Mouse (Mus musculus): Measurements from ENCODE around the gene Bbc3. TPM values are rescaled to one million over a fixed set of nuclear protein-coding genes. Genes with fewer than 3 reads are reported as not detected.
"Not testable (repeated sequence)": the region's sequence is repeated elsewhere in the genome, so short reads cannot be mapped to it uniquely, and the experiment has no call there.

The Bbc3 gene
- polyA plus RNA-seq (2015; fragmentation: Nextera tagmentation; extraction: Ambion mirVana) = 5.9 and 6.4 TPM in 2 replicates

- peak within 1 kb of the TSS; percentile 62 for H3K9ac ChIP-seq
- H3K4me2 ChIP-seq (replicated peaks) = peak within 1 kb of the TSS; percentile 99
- 40% methylated on average over 1 of the region's 1 CpGs for WGBS
- H3K4me1 ChIP-seq (replicated peaks) = peaks cover 42% of the 10 kb centered on the region
- peak within 1 kb of the TSS; percentile 63 for H3K4me3 ChIP-seq (replicated peaks)
- not testable (repeated sequence) for H3K36me3 ChIP-seq; H3K9me3 ChIP-seq; H3K27me3 ChIP-seq (replicated peaks); ATAC-seq
- H3K27ac ChIP-seq = peak within 1 kb of the TSS; percentile 56; the same call in 1 of the 2 replicates
These were observed at the start of gene Bbc3 for GRCm38 (mm10) chr7:16308093-16308492. Gene Bbc3 (plus strand): TSS chr7:16308393.

GRCm38 (mm10) chr7:16259110-16259590 is 49.0 kb upstream of the Bbc3 start, which contains the start of gene C5ar1:
Gene C5ar1 (minus strand): TSS chr7:16259540.
- ATAC-seq = no peak
- Histone ChIP-seq H3K27ac (no peak within 1 kb of the TSS), H3K9me3 (no peaks in the 10 kb centered on the region), H3K9ac (no peak within 1 kb of the TSS), H3K36me3 (no peaks in the 10 kb centered on the region), H3K4me3 (replicated peaks) (no peak within 1 kb of the TSS), H3K27me3 (replicated peaks) (0 out of 2 replicates have a peak, but pooled peaks cover 2% of the 10 kb centered on the region), H3K4me1 (replicated peaks) (no peaks in the 10 kb centered on the region), H3K4me2 (replicated peaks) (no peak within 1 kb of the TSS)
- WGBS = 85% methylated on average over 5 of the region's 5 CpGs

- H3K36me3 ChIP-seq = no peaks in the 10 kb centered on the region
- H3K9ac ChIP-seq = no peak overlapping the region
- no peaks in the 10 kb centered on the region for H3K4me1 ChIP-seq (replicated peaks)
- 0 out of 2 replicates have a peak, but pooled peaks cover 2% of the 10 kb centered on the region for H3K27me3 ChIP-seq (replicated peaks)
- 58% methylated on average over 1 of the region's 1 CpGs for WGBS
- H3K27ac ChIP-seq = no peak overlapping the region
- ATAC-seq = peak; percentile 84
- no peaks in the 10 kb centered on the region for H3K9me3 ChIP-seq
- no peak overlapping the region for H3K4me2 ChIP-seq (replicated peaks)
- no peak overlapping the region for H3K4me3 ChIP-seq (replicated peaks)
These were observed 47.1 kb upstream of the Bbc3 start for GRCm38 (mm10) chr7:16261097-16261496.

DNA sequence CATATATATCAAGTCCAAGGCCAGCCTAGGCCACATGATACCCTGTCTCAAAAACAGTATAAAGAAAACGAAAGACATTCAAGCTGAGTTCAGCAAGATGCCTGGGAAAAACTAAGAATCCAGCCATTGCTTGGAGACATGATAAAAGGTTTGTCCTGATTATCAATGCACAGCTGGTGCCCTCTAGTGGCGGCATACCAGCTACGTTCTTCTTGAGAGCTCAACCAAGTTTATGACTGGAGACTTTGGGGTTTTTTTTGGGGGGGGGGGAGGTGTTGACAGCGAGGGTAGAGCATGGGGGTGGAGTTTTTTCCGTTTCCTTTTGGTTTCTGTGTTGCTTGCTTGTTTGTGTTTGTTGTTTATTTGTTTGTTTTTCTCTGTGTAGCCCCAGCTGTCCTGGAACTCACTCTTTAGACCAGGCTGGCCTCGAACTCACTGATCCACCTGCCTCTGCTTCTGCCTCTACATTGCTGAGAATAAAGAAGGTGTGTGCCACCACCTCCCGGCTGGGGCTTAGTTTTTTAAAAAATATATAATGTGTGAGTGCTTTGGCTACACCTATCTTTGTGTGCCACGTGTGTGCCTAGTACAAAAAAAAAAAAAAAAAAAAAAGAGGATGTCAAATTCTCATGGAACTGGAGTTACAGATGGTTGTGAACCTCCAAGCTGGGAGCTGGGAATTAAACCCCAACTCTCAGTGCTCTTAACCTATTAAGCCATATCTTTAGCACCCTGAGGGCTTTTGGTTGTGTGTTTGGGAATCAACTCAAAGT is 45.0 kb upstream of the Bbc3 start:
- Histone ChIP-seq H3K27me3 (replicated peaks) (no peaks in the 10 kb centered on the region), H3K9ac (no peak overlapping the region), H3K4me1 (replicated peaks) (no peaks in the 10 kb centered on the region), H3K36me3 (no peaks in the 10 kb centered on the region), H3K9me3 (no peaks in the 10 kb centered on the region), H3K4me2 (replicated peaks) (no peak overlapping the region), H3K27ac (no peak overlapping the region), H3K4me3 (replicated peaks) (no peak overlapping the region)
- 0 out of 2 replicates have a peak, but pooled peaks have one; percentile 1 for ATAC-seq
- 28% methylated on average over 8 of the region's 8 CpGs for WGBS

DNA sequence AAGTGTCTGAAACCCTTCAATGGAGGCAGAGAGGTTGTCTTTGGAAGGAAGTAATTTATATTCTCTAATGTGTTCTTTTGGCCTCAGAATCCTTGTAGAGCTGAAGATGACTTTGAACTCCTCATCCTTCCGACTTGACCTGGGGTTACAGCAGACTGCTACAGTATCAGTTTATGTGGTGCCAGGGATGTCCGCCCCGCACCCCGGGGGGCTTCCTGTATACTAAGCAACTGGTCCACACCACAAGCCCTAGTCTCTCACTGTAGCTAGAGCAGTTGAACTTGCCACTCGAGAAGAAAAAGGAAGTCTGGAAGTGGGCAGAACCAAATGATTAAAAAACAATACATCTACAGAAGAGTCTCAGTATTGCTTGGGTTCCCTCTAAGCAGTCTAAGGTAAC is 44.4 kb upstream of the Bbc3 start:
- Histone ChIP-seq H3K9ac (no peak overlapping the region), H3K36me3 (no peaks in the 10 kb centered on the region), H3K27ac (no peak overlapping the region), H3K4me2 (replicated peaks) (no peak overlapping the region), H3K4me1 (replicated peaks) (no peaks in the 10 kb centered on the region), H3K4me3 (replicated peaks) (no peak overlapping the region), H3K9me3 (no peaks in the 10 kb centered on the region), H3K27me3 (replicated peaks) (no peaks in the 10 kb centered on the region)
- WGBS = 80% methylated on average over 5 of the region's 5 CpGs
- ATAC-seq = no peak

DNA sequence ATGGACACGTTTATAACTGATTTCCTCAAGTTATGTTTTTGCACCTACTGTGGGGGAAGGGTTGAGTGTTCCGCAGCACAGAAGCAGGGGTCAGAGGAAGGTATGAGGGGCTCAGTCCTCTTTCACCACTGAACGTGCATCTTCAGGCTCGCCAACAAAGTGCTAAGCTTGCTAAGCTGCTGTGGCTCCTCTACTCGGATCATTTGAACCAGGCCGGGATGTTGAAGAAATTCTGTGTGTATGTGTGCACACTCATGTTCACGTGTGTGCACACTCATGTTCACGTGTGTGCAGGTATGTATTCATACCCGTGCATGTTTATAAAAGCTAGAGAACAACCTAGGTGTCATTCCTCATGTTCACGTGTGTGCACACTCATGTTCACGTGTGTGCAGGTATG is 42.3 kb upstream of the Bbc3 start:
- Histone ChIP-seq H3K36me3 (no peaks in the 10 kb centered on the region), H3K27me3 (replicated peaks) (no peaks in the 10 kb centered on the region), H3K4me2 (replicated peaks) (no peak overlapping the region), H3K9ac (no peak overlapping the region), H3K4me1 (replicated peaks) (no peaks in the 10 kb centered on the region), H3K9me3 (no peaks in the 10 kb centered on the region), H3K27ac (no peak overlapping the region), H3K4me3 (replicated peaks) (no peak overlapping the region)
- no peak for ATAC-seq
- 90% methylated on average over 11 of the region's 11 CpGs for WGBS

DNA sequence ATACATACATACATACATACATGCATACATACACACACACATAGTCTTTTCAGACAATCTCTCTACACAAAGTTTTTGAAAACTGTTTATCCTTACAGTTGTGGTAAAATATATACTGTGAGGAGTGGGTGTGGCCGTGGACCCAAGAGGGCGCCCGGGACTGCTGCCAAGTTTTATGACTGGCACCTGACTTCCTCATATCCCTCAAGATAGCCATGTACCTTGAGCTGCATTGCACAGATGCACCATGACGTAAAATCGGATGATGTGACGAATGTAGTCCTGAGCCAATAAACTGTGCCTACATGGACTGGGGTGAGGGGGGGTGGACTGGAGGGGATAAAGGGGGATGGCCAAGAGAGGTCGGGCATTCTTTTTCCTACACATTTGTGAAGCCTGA is 41.6 kb upstream of the Bbc3 start:
- not testable (repeated sequence) for H3K4me1 ChIP-seq (replicated peaks); H3K9me3 ChIP-seq; H3K27ac ChIP-seq; H3K9ac ChIP-seq; H3K36me3 ChIP-seq; H3K4me2 ChIP-seq (replicated peaks); H3K4me3 ChIP-seq (replicated peaks); H3K27me3 ChIP-seq (replicated peaks)
- WGBS = 76% methylated on average over 7 of the region's 7 CpGs
- peak; percentile 45; the same call in 1 of the 2 replicates for ATAC-seq

GRCm38 (mm10) chr7:16271139-16271538 is 37.1 kb upstream of the Bbc3 start:
- H3K36me3 ChIP-seq = peaks cover 5% of the 10 kb centered on the region
- 69% methylated on average over 1 of the region's 1 CpGs for WGBS
- no peak overlapping the region for H3K4me2 ChIP-seq (replicated peaks)
- no peak overlapping the region for H3K4me3 ChIP-seq (replicated peaks)
- no peaks in the 10 kb centered on the region for H3K27me3 ChIP-seq (replicated peaks)
- H3K27ac ChIP-seq = no peak overlapping the region
- no peak for ATAC-seq
- no peaks in the 10 kb centered on the region for H3K9me3 ChIP-seq
- H3K4me1 ChIP-seq (replicated peaks) = peaks cover 29% of the 10 kb centered on the region
- no peak overlapping the region for H3K9ac ChIP-seq

GRCm38 (mm10) chr7:16272681-16273080 is 35.5 kb upstream of the Bbc3 start:
- peak; percentile 82 for ATAC-seq

GRCm38 (mm10) chr7:16273081-16273765 is 35.0 kb upstream of the Bbc3 start, which contains the start of gene Inafm1:
Gene Inafm1 (minus strand): TSS chr7:16273617.
- 1% methylated on average over 47 of the region's 49 CpGs for WGBS
- Histone ChIP-seq H3K9ac (peak within 1 kb of the TSS; percentile 70), H3K27ac (peak within 1 kb of the TSS; percentile 97), H3K27me3 (replicated peaks) (no peaks in the 10 kb centered on the region), H3K4me3 (replicated peaks) (peak within 1 kb of the TSS; percentile 67), H3K4me1 (replicated peaks) (peaks cover 30% of the 10 kb centered on the region), H3K36me3 (peaks cover 19% of the 10 kb centered on the region), H3K9me3 (no peaks in the 10 kb centered on the region), H3K4me2 (replicated peaks) (peak within 1 kb of the TSS; percentile 95)
- peak; percentile 85 for ATAC-seq

More at GRCm38 (mm10) chr7:16272681-16273080, 35.5 kb upstream of the Bbc3 start:
- peak overlapping the region; percentile 97 for H3K27ac ChIP-seq
- WGBS = under 1% methylated on average over 46 of the region's 46 CpGs
- peaks cover 16% of the 10 kb centered on the region for H3K36me3 ChIP-seq
- H3K9ac ChIP-seq = peak overlapping the region; percentile 70
- H3K4me1 ChIP-seq (replicated peaks) = peaks cover 30% of the 10 kb centered on the region
- peak overlapping the region; percentile 95 for H3K4me2 ChIP-seq (replicated peaks)
- H3K27me3 ChIP-seq (replicated peaks) = no peaks in the 10 kb centered on the region
- no peaks in the 10 kb centered on the region for H3K9me3 ChIP-seq
- peak overlapping the region; percentile 67 for H3K4me3 ChIP-seq (replicated peaks)

GRCm38 (mm10) chr7:16273766-16274140 is 34.4 kb upstream of the Bbc3 start:
- peaks cover 22% of the 10 kb centered on the region for H3K36me3 ChIP-seq
- no peaks in the 10 kb centered on the region for H3K27me3 ChIP-seq (replicated peaks)
- H3K4me1 ChIP-seq (replicated peaks) = peaks cover 30% of the 10 kb centered on the region
- peak; percentile 90 for ATAC-seq
- H3K9me3 ChIP-seq = no peaks in the 10 kb centered on the region
- H3K4me3 ChIP-seq (replicated peaks) = peak overlapping the region; percentile 67
- H3K4me2 ChIP-seq (replicated peaks) = peak overlapping the region; percentile 95
- 3% methylated on average over 18 of the region's 18 CpGs for WGBS
- H3K27ac ChIP-seq = peak overlapping the region; percentile 97
- H3K9ac ChIP-seq = peak overlapping the region; percentile 59

All from intestine, embryonic 15.5 days (tissue).